Mouse (Mus musculus) ES-Bruce4 (cell line): ENCODE measurements around the gene Hbs1l. TPM values are rescaled to one million over a fixed set of nuclear protein-coding genes. Genes with fewer than 3 reads are reported as not detected.

ENCODE experiments used
- H3K27ac ChIP-seq: 2 replicates; pipeline ENCODE4 v1.5.1; 2012; ENCODE audit warnings: low read length, inconsistent platforms; ENCODE audit not compliant: insufficient read depth
- H3K27me3 ChIP-seq: 2 replicates; pipeline ENCODE4 v1.6.1; 2012; ENCODE audit warnings: mild to moderate bottlenecking, low read length, inconsistent platforms; ENCODE audit not compliant: control insufficient read depth, poor library complexity, insufficient read depth, severe bottlenecking
- H3K36me3 ChIP-seq: 2 replicates; pipeline ENCODE4 v1.6.1; 2012; ENCODE audit warnings: inconsistent platforms, mild to moderate bottlenecking, low read length, moderate library complexity; ENCODE audit not compliant: control insufficient read depth, poor library complexity, insufficient read depth, severe bottlenecking
- H3K4me1 ChIP-seq: one replicate; pipeline ENCODE4 v1.8.1; 2011; ENCODE audit warnings: low read length; ENCODE audit not compliant: control insufficient read depth, insufficient read depth
- H3K4me3 ChIP-seq: 2 replicates; pipeline ENCODE4 v1.5.1; 2011; ENCODE audit warnings: low read depth, mild to moderate bottlenecking, low read length
- H3K9ac ChIP-seq: 2 replicates; pipeline ENCODE4 v1.6.1; 2012; ENCODE audit warnings: low read depth, mild to moderate bottlenecking, inconsistent platforms; ENCODE audit not compliant: poor library complexity, severe bottlenecking
- H3K9me3 ChIP-seq: replicated peaks from 2 replicates; pipeline ENCODE4 v1.6.1; 2012; ENCODE audit warnings: mild to moderate bottlenecking, low read length, inconsistent platforms; ENCODE audit not compliant: control insufficient read depth, poor library complexity, insufficient read depth, severe bottlenecking
- CTCF ChIP-seq: IDR thresholded peaks from one replicate; pipeline ENCODE4 v1.8.1; 2011; ENCODE audit warnings: low read depth, low read length
- EP300 ChIP-seq: IDR thresholded peaks from 2 replicates; pipeline ENCODE4 v1.6.1; 2011; ENCODE audit warnings: low read depth, low read length; ENCODE audit not compliant: insufficient read depth
- POLR2A ChIP-seq: IDR thresholded peaks from one replicate; pipeline ENCODE4 v1.8.1; 2011; ENCODE audit warnings: low read length; ENCODE audit not compliant: insufficient read depth
- polyA plus RNA-seq: library from polyadenylated mRNA; stranded (reverse); fragments of >200 nt; gene quantifications from 2 replicates; pipeline ENCODE4 v1.2.4, GENCODE M21; 2011; ENCODE audit warnings: low read depth; ENCODE audit not compliant: missing spikeins, insufficient read depth, insufficient read length

The Hbs1l gene
- polyA plus RNA-seq, 1 experiment, result 87.3 TPM

GRCm38 (mm10) chr10:21350531-21351515 is 55.0 kb downstream of the Hbs1l start:
- Histone ChIP-seq H3K4me3 (no peak overlapping the region), H3K9me3 (no peaks in the 10 kb centered on the region), H3K9ac (no peak overlapping the region), H3K36me3 (peaks cover 17% of the 10 kb centered on the region), H3K27me3 (no peaks in the 10 kb centered on the region), H3K4me1 (no peaks in the 10 kb centered on the region), H3K27ac (no peak overlapping the region)
- TF ChIP-seq CTCF, result no peak
- no peak for TF ChIP-seq POLR2A
- TF ChIP-seq EP300, result no peak

GRCm38 (mm10) chr10:21351766-21352165 is 56.0 kb downstream of the Hbs1l start:
- H3K27ac ChIP-seq, result no peak overlapping the region
- H3K36me3 ChIP-seq, result peaks cover 13% of the 10 kb centered on the region
- H3K9me3 ChIP-seq, result no peaks in the 10 kb centered on the region
- H3K9ac ChIP-seq, result no peak overlapping the region
- H3K27me3 ChIP-seq, result no peaks in the 10 kb centered on the region
- H3K4me1 ChIP-seq, result no peaks in the 10 kb centered on the region
- no peak for TF ChIP-seq POLR2A
- TF ChIP-seq EP300, result no peak
- no peak for TF ChIP-seq CTCF
- no peak overlapping the region for H3K4me3 ChIP-seq

- Histone ChIP-seq H3K4me3 (no peak overlapping the region), H3K27ac (no peak overlapping the region), H3K9ac (no peak overlapping the region), H3K36me3 (peaks cover 13% of the 10 kb centered on the region), H3K27me3 (no peaks in the 10 kb centered on the region), H3K9me3 (no peaks in the 10 kb centered on the region), H3K4me1 (no peaks in the 10 kb centered on the region)
- no peak for TF ChIP-seq CTCF
- TF ChIP-seq EP300, result no peak
- no peak for TF ChIP-seq POLR2A
Observed at GRCm38 (mm10) chr10:21353890-21354289, 58.1 kb downstream of the Hbs1l start.

- Histone ChIP-seq H3K9ac (no peak overlapping the region), H3K4me3 (no peak overlapping the region), H3K27ac (no peak overlapping the region), H3K4me1 (no peaks in the 10 kb centered on the region), H3K9me3 (no peaks in the 10 kb centered on the region), H3K27me3 (no peaks in the 10 kb centered on the region), H3K36me3 (peaks cover 12% of the 10 kb centered on the region)
- no peak for TF ChIP-seq POLR2A
- TF ChIP-seq EP300, result no peak
- TF ChIP-seq CTCF, result no peak
Observed at GRCm38 (mm10) chr10:21354506-21354905, 58.7 kb downstream of the Hbs1l start.

- no peaks in the 10 kb centered on the region for H3K9me3 ChIP-seq
- H3K27me3 ChIP-seq, result no peaks in the 10 kb centered on the region
- TF ChIP-seq CTCF (no peak), POLR2A (no peak), EP300 (no peak)
- H3K4me1 ChIP-seq, result no peaks in the 10 kb centered on the region
- no peak overlapping the region for H3K9ac ChIP-seq
- H3K36me3 ChIP-seq, result peaks cover 17% of the 10 kb centered on the region
- H3K4me3 ChIP-seq, result no peak overlapping the region
- no peak overlapping the region for H3K27ac ChIP-seq
Observed at GRCm38 (mm10) chr10:21357986-21358385, 62.2 kb downstream of the Hbs1l start.

GRCm38 (mm10) chr10:21359086-21359485 is 63.3 kb downstream of the Hbs1l start:
- peaks cover 19% of the 10 kb centered on the region for H3K36me3 ChIP-seq
- no peaks in the 10 kb centered on the region for H3K27me3 ChIP-seq
- no peak for TF ChIP-seq POLR2A
- no peak for TF ChIP-seq EP300
- no peak for TF ChIP-seq CTCF

More at GRCm38 (mm10) chr10:21359086-21359485, 63.3 kb downstream of the Hbs1l start:
- no peaks in the 10 kb centered on the region for H3K4me1 ChIP-seq
- no peak overlapping the region for H3K9ac ChIP-seq
- no peaks in the 10 kb centered on the region for H3K9me3 ChIP-seq
- H3K27ac ChIP-seq, result no peak overlapping the region
- H3K4me3 ChIP-seq, result no peak overlapping the region
